Mouse (Mus musculus): ENCODE data around the gene Ccdc194.
A peak's percentile ranks its signal among the peaks of the same experiment; 100 is the strongest.

The Ccdc194 gene

DNA sequence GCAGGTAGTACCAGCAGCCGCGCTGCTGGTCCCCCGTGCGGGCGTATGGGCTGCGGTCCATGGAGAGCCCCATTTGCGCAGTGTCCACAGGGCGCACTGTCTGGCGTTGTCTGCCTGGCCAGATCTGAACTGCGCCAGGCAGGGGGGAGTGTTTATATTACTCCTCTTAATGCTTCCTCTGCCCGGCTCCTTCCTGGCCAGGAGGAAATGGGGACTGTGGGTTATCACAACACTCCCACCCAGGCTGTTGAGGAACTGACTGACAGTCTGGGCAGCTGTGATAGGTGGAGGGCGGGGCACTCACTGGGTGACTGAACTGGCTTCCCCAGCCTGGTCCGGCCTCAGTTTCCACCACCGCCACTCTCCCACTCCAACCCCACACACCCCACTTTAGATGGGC is 13.9 kb downstream of the Ccdc194 start, which contains the start of gene Plvap:
Gene Plvap, minus strand, starts transcription at position 109 of the 400 bp plus-strand sequence.
- DNase-seq (ENCODE audit: low spot score), result no peak

DNA sequence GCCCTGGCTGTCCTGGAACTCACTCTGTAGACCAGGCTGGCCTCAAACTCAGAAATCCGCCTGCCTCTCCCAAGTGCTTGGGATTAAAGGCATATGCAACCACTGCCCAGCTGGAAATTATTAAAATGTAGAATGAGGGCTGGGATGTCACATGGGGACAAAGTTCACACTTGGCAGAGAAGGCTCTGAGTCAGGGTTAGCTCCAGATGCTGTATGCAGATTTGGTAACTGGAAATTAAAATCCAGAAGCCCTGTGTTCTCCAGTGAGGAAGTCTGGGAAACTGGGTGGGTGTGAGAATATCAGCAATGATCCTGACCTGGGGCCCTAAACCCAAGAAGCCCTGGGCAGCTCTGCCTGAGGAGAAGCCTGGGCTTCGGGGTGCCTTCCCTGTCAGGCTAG is 16.2 kb downstream of the Ccdc194 start:
- DNase-seq (ENCODE audit: low spot score), result no peak

DNA sequence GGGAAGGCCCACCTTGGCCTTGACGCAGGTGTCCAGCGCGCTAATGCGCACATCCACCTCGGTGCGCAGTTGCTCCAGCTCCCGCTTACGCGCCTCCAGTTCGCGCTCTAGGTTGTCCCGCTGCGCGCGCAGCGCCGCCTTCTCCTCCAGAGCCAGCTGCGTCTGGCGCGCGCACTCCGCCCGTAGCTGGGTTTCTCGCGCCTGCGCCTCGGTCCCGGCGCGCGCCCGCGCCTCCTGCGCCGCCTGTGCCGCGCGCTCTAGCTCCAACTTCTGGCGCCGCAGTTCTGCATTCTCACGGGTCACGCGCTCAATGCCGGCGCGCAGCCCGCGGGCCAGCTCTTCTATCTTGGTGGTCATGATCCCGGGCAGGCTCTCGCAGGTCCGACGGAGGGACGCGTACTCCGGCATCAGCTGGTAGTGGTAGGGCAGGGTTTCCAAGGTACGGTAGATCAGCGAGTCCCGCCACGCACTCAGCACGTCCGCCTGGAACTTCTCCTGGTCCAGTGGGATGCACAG is 17.9 kb downstream of the Ccdc194 start:
- peak; percentile 49 for DNase-seq (ENCODE audit: low spot score)

DNA sequence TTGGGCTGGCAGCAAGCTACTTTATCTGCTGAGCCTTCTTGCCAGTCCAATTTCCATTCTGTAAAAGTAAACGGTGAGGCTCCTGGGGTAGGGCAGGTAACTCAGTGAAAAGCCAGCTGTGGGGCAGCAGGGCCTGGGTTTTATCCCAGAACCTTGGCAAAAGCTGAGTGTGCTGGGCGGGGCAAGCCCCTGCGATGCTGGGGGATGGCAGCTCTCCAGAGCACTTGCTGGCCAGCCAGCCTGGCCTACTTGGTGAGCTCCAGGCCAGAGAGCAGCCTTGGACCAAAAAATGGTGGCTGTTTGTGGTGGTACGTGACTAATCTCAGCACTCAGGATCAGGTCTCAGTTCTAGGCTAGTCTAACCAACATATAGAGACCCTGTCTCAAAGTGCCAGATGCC is 19.5 kb downstream of the Ccdc194 start:
- no peak for DNase-seq (ENCODE audit: low spot score)

DNA sequence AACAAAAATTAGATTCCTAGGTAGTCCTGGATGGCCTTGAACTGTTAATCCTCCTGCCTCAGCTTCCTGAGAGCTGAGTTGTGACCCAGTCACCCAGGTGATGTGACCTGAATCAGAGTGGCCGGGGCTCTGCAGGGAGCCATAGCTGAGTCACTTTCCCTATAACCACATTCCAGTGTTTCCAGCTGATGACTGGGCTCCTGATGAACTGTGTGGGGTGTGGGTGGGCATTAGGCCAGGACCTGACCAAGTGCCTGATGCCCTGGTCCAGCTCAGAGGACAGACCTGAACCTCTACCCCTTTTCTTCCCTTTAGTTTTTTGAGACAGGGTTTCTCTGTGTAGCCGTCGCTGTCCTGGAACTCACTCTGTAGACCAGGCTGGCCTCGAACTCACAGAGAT is 20.2 kb downstream of the Ccdc194 start:
- DNase-seq (ENCODE audit: low spot score), result no peak

DNA sequence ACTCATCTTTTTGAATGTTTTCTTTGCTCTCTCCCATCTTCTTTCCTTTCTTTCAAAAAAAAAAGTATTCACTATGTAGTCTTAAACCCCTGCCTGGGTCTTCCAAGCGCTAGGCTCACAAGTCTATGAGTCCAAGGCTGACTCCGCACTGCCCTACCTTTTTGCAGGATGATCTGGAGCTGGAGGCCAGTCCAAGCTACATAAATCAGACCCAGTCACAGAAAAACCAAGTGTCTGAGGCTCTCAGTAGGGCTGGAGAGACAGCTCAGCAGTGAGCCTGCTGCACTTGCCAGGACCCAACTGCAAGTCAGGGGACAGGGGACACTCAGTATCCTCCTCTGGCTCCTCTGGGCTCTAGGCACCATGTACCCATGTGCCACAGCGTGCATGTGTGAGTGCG is 21.2 kb downstream of the Ccdc194 start:
- no peak for DNase-seq (ENCODE audit: low spot score)

DNA sequence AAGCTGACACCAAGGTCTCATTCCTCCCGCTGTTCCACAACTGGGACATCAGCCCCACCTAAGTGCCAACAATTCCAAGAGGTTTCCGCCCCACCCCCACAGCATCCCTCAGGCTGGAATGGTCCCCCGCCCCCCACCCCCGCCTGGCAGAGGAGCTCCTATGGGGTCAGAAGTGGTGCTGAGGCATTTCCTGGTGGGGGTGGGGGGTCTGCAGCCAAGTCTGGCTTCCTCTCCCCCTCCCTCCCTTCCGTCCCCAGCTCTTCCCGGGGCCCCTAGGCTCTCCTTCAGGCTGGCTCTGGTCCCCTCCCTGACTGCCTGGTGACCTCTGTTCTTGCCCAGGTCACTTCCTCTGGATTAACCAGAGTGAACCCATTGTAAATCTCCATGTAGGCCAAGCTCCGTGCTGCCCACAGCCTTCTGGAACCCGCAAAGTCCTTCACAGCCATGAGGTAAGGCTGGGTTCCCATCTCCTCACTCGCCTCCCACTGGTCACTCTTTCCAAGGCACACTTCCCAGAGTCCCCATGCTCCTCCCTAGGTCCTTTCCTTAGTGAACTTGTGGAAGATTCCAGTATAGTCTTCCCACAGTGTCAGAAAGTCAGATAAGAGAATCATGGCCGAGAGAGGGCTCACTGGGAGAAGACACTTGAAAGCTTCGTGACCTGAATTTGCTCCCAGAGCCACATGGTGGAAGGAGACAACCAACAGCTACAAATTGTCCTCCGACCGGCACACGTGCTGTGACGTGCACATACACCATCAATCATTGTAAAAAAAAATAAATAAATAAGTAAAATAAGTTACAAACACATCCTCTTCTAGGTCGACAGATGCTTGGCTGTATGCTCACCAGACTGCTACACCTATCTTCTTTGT is 26.5 kb downstream of the Ccdc194 start:
- no peak for DNase-seq (ENCODE audit: low spot score)

DNA sequence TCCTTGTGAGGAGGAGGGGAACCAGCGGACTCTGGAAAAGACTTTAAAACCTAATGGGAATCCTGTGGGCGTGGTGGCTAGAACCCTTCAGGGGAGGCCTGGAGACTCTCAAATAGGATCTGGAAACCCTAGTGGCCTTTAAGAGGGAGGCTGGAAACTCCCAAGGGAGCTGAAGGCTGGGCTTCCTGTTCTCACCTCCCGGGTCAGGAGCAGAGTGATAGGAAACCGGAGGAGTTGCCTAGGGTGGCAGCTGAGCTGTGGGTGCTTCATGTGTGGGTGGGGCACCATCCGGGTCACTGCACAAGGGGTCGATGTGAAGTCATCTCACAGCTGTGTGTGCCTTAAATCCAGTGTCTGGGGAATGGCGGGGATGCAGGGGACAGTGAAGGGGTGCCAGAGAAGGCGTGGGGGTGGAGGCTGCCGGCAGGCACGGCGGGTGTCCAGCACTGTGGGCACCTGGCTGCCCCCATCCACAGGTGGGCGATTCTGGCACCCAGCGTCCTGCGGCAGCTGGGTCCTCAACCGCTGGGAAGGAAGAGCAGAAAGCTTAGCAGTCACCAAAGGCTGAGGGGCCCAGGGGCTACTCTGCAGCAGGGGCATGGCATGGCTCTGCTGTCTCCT is 27.5 kb downstream of the Ccdc194 start:
- DNase-seq (ENCODE audit: low spot score), result no peak

DNA sequence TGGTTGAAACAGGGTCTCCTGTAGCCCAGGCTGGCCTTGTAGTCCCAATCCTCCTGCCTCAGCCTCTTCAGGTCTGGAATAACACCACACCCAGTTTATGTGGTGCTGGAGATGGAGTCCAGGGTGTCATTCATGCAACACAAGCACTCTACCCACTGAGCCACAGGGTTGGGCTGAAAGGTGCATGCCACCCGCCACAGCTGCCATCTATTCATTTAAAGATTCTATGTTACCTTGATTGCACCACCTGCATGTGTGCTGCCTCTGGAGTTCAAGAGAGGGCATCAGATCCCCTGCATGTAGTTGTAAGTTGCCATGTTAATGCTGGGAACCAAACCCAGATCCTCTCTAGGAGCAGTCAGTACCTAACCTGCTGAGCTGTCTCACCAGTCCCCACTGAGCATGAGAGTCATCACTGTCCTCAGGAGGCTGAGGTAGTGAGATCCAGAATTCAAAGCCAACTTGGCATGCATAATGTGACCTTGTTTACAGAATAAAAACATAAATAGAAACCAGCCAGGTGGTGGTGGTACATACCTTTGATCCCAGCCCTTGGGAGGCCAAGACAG is 28.4 kb downstream of the Ccdc194 start:
- no peak for DNase-seq (ENCODE audit: low spot score)

DNA sequence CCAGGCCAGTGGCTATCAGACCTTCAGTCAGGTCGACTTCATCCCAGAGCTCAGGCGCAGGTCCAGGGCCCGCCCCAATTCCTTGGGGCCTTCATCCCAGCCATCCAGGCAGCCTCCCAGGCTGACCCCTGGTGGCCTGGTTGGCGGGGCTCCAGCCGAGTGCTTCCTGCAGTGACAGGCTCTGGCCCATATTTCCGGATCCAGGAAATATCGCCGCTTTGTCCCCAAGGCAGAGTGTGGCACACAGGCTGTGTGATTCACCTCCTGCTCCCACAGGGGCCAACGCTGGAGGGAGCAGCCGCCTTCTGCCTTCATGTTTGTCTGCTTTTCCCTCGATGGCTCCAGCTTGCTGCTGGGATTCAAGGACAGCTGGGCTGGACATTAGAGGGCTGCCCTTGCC is 29.0 kb downstream of the Ccdc194 start:
- DNase-seq (ENCODE audit: low spot score), result peak; percentile 85

DNA sequence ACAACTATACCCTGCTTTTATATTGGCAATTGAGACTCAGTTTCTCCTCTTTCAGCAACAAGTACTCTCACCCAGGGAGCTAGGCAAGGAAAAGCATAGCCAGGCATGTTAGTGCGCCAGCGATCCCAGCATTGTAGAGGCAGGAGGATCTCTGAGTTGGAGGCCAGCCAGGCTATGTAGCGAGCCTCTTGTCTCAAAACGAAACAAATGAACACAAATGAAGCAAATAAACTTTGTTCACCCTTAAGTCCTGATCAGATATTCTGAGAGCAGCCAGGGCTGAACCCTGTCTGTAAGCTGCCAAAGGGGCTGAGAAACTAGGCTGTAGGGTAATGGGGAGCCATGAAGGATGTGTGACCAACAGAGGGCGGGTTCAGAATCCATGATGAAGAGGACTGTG is 29.7 kb downstream of the Ccdc194 start:
- no peak for DNase-seq (ENCODE audit: low spot score)

DNA sequence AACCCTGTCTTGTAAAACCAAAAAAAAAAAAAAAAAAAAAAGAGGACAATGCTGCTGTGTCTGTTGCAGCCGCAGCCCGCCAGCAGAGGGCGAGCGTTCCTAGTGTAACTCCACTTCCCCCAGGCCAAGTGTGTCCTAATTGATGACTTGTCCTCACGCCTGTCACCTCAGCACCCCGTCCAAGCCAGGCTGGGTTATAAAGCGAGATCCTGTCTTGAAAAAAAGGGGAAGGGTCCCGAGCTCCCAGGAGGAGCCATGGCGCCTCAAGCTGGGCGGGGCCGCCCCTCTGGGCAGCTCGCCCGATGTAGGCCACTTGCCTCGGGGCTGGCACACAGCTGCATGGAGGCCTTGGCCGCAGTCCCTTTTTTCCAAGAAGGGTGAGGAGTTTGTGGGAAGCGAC is 30.5 kb downstream of the Ccdc194 start:
- peak; percentile 77 for DNase-seq (ENCODE audit: low spot score)

DNA sequence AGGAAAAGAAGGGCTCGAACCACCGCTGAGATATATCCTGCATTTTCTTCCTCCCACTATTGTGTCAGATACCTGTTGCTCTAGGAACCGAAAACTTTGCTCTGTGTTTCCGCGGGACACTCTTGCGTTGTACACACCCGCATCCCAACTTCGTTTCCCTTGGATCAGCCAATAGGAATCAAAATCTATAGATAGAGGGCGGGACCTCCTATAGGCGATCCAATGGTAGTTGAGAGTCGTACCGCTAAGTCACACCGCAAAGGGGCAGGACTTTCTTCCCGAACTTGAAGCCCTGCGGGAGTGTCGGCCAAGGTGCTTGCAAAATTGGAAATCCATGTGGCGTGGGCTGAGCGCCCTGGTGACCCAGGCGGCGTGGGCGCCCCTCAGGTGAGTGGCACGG is 37.1 kb downstream of the Ccdc194 start:
- DNase-seq (ENCODE audit: low spot score), result peak; percentile 84

DNA sequence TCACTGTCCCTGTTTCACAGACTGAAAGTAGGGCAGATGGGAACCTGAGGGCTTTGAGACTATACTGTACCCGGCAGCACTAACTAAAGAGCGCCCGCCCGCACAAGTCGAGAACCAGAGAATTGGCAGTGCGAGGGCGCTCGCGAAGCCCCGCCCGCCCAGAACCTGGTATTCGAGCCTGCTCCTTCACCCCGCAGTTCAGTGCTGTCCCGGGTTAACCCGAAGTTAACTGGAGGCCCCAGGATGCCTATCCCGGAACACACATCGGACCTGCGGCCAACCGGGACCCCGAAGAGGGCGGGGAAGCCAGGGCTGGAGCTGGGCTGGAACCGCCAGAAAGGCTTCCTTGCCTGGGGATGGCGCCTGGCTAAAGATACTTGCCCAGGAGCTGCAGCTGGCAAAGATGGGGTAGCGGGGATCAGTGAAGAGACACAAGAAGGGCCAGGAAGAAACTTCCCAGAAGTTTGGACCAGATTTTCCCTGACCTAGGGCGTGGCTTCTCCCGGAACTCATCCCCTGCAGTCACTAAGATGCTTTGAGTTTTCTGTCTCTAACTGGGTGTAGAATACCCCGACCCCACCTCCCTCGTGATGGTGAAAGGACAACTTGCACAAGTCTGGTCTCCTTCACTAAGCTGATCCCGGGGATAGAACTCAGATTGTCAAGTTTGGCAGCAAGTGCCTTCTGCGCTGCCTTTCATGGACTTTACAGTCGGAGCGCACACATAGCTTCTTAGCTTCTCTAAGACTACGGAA is 37.6 kb downstream of the Ccdc194 start, which contains the start of gene Gtpbp3:
Gene Gtpbp3, plus strand, starts transcription at position 413 of the 755 bp plus-strand sequence.
- peak; percentile 67 for DNase-seq (ENCODE audit: low spot score)

DNA sequence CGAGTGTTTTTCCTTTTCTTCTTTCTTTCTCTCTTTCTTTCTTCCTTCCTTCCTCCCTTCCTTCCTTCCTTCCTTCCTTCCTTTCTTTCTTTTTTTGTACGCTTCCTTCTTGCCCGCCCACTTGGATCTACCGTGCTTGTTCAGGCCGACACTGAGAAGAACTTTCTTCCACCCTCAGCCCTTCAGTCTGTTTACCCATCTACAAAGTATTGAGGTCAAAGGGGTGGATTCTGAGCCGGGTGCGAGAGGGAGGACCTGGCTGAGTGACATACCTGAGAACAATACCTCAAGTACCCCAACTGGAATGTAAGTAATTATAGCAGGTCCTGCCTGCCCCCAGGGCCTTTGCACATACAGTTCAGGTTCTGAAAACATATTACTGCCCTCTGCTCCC is 39.4 kb downstream of the Ccdc194 start:
- no peak for DNase-seq (ENCODE audit: low spot score)

DNA sequence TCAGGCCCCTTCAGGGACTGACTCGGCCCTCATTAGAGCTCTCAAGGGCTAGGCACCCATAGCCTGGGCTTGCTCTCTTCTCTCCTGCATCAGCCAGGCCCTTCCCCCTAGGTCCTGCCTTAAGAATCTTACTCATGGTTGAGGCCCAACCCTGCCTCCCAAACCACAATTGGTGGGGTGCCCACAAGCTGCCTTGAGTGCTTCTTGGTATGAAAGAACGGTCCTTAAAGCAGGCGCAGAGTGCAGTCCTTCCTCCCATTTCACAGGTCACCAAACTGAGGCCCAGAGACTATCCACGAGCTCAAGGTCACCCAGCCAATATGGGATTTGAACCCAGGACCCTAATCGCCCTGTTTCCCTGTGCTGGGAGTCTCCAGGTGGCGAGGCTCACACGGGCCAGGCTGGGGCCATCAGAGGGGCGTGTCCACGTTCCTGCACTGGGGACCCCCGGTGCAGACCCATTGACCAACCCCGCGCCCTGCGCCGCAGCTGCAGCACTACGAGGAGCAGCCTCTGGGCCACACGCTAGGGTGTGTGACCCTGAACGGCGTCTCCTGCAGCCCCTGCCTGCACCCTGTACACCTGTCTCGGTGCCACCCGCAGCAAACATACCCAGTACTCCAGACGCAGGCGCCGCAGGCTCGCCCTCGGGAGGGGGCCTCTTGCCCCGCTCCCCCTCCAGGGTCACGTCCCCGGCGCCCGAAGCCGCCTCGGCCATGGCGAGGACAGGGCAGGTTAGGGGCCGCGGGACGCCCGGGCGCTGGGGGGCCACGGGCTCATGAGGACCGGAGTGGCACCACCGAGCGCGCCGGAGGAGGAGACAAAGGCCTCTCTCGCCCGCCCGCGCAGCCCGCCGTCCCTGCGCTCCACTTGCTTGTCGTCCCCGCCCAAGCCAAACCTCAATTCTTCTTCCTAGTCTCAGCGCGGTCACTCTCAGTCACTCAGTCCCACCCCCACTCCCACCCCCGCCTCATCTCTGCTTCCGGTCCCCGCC is 40.1 kb downstream of the Ccdc194 start, which contains the start of gene Ano8:
Gene Ano8, minus strand, starts transcription at position 822 of the 994 bp plus-strand sequence.
- DNase-seq (ENCODE audit: low spot score), result peak; percentile 62

DNA sequence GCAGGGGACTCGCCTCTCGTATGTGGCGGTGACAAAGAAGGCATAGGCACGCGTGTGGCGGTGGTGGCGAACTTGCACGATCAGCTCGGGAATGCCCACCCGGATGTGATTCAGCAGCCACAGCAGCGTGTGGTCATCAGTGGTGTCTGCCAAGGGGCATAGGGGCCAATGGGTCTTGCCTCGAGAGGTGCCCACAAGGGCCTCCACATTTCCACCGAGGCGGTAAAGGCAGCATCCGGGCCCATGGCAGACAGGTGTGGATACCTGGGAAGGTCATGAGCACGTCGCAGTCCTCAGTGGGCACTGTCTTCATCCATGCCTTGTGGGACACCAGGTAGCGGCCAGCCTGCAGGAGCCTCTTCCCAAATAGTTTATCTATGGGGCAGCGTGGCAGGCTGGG is 40.8 kb downstream of the Ccdc194 start:
- DNase-seq (ENCODE audit: low spot score), result no peak

DNA sequence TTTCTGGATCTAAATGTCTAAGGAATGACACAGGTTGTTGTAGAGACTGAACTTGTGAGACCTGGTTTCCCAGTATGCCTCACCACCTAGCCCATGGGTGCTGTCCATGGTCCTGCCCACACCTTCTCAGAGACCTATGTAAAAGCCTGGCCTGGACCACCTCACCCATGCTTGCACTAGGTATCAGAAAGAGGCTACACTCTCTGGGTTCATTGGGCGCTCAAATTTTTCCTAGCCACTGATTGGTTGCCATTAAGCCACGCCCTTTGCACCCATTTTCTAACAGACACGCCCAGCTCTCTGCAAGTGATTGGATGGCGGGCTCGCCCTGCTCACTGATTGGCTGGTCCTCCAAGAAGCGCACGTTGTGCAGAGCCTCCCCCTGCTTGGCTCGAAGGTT is 41.6 kb downstream of the Ccdc194 start:
- peak; percentile 48 for DNase-seq (ENCODE audit: low spot score)

DNA sequence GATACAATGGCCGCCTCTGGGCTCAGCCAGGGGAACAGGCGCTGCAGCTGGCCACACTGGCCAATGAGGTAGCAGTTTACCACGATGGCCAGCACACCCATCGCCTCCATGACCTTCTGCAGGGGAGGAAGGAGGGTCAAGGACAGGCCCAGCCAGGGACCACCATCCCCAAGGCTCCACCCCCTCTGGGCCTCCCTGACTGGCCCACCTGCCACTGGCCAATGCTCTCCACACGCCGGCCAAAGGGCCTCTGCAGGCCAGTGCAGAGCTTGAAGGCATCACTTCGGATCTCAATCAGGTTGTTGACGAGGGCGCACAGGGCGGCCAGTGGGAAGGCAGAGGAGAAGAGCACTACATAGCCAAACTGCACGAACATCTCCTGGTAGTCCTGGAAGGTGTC is 46.6 kb downstream of the Ccdc194 start:
- DNase-seq (ENCODE audit: low spot score), result no peak

DNA sequence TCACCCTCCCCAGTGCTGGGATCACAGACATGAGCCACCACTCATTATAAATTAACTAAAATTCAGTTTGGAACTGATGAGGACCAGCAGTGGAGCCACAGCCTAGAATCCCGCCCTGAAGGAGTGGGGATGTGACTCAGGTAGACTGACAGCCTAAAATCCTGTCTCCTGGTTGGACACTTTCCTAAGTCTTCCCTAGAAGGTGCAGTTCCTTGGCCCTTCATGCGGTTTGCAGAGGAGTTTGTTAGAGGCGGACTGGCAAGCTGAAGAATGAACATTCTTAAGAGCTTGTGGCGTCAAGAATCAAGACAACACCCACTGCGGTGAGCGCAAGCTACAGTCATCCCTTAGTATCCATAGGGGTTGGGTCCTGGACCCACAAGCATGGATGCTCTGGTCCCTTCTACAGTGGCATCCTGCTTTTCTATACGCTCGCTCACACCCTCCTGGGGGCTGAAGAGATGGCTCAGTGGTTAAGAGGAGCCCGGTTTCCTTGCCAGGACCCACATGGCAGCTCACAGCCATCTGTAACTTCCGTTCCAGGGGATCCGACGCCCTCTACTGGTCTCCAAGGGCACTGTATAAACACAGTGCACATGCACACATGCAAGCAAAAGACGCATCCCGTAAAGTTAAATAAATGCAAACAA is 48.2 kb downstream of the Ccdc194 start:
- DNase-seq (ENCODE audit: low spot score), result no peak

Measured in ovary, postnatal 14 days (tissue).